Mouse (Mus musculus) adrenal gland, adult 2 months (tissue): ENCODE data around the gene Ncf4. TPM values are rescaled to one million over a fixed set of nuclear protein-coding genes. Genes with fewer than 3 reads are reported as not detected.
"Not testable (repeated sequence)": the region's sequence is repeated elsewhere in the genome, so short reads cannot be mapped to it uniquely, and the experiment has no call there.

ENCODE experiments used
- DNase-seq: peaks from one replicate; pipeline ENCODE4 v3.0.0; 2021
- polyA plus RNA-seq: library from polyadenylated mRNA; depleted of rRNA; stranded (reverse); fragments of >200 nt; gene quantifications from 2 replicates; pipeline ENCODE4 v1.2.3, GENCODE M21; 2012
- total RNA-seq, 2 experiments: library from RNA; stranded (reverse); gene quantifications; 2 replicates each; pipeline ENCODE4 v1.2.3; 2021

Gene Ncf4
- total and polyA plus RNA-seq, 3 experiments: 2.0 to 4.5 (median 2.9) TPM

DNA sequence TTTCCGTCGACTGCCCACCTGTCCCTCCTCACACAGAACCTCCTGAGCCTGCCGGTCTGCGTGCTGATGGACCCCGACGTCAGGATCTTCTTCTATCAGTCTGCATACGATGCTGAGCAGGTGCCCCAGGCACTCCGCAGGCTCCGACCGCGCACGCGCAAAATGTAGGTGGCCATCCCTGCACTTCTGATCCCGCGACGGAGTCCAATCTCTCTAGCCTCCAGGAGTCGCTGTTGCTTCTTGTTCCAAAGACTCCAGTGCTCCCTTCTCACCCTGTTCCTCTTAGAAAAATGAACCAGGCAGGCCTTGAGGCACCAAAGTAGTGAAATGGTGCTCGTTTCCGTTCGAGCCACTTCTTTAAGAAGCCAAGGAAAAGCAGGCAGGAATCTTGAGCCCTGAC is 10.2 kb downstream of the Ncf4 start:
- peak; percentile 45 for DNase-seq

DNA sequence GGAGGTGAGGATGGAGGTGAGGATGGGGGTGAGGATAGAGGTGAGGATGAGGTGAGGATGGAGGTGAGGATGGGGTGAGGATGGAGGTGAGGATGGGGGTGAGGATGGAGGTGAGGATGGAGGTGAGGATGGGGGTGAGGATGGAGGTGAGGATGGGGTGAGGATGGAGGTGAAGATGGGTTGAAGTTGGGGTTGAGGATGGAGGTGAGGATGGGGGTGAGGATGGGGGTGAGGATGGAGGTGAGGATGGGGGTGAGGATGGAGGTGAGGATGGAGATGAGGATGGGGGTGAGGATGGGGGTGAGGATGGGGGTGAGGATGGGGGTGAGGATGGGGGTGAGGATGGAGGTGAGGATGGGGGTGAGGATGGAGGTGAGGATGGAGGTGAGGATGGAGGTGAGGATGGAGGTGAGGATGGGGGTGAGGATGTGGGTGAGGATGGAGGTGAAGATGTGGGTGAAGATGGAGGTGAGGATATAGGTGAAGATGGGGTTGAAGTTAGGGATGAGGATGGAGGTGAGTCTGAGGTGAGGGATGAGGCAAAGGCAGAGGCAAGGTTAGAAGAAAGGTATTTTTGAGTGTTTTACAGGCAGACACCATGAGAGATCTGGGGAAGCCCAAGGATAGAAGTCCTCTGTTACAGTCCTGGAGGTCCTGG is 12.1 kb downstream of the Ncf4 start:
- DNase-seq: not testable (repeated sequence)

DNA sequence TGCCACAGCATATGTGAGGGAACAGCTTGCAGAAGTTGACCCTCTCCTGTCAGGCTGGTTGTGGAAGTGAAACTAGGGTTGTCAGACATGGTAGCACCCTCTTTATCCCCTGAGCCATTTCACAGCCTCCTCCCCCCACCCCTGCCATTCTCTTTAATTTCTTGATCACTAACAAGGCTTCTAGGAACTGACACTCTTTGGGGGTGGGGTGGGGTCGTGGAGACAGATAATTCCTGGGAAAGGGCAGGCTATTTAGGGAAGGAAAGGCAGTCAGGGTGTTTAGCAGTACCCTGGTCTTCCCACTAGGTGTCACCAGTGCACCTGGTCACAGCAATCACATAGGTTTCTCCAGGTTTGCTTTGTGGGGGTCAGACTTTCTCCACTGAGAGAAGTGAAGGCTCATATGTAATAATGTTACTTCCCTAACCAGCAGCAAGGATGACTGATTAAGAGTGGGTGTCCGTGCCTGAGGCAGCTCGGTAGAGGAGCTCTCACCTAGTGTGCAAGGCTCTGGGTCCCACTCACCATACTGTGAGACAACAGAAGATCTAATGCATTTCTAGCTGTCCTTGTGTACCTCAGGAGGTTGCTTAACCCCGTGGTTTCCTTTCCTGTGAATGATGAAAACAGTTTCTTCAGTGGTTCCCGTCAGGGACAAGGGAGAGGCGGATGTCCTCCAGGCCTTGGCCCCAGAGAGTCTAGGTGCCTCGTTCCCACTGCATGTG is 12.9 kb downstream of the Ncf4 start:
- peak; percentile 67 for DNase-seq

DNA sequence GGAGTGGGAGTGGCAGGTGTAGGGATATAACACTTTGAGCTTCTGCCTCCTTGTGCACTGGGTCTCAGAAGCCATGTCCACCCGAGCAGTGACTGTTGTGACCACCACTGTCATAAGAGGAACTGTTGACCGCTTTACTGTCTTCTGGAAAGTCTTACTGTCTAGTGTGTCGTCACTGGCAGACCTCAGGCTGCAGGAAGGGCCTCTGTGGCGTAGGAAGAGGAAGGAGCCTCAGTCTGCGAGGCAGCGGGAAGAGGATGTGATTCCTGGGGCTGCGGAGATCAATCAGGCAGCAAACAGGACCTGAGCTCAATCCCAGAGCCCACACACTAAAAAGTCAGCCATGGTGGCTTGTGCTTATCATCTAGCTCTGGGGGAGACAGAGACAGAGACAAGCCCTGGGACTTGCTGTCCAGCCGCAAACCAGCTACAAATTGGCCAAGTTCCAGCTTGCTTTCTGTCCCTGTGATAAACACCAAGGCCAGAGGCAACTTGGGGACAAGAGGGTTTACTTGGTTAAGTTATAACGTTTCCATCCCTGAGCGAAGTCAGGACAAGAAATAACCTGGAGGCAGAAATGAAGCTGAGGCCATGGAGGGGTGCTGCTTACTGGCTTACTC is 13.8 kb downstream of the Ncf4 start:
- DNase-seq: peak; percentile 44

DNA sequence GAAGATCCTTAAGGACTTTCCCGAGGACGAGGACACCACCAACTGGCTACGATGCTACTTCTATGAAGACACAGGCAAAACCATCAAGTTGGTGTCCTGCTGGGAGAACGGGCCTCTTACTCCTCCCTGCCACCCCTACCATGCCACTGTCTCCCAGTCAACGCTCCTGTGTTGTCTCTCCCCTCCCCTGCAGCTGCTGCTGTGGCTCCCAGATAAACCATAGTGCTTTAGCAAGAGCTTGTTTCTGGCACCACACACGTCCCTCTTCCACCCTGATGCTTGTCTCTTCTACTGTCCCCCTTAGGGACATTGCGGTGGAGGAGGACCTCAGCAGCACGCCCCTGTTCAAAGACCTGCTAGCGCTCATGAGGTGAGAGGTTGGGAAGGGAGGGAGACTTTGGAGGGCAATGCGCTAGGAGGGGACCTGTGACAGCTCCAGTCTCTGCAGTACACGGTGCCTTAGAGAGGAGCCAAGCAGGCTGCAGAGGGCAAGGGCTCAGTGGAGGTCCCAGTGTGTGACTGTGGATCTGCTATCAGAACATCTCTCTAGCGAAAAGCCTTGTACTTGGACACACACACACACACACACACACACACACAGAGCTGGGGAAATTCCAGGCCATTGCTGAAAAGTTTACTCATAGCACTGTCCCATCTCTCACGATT is 16.2 kb downstream of the Ncf4 start:
- no peak for DNase-seq

DNA sequence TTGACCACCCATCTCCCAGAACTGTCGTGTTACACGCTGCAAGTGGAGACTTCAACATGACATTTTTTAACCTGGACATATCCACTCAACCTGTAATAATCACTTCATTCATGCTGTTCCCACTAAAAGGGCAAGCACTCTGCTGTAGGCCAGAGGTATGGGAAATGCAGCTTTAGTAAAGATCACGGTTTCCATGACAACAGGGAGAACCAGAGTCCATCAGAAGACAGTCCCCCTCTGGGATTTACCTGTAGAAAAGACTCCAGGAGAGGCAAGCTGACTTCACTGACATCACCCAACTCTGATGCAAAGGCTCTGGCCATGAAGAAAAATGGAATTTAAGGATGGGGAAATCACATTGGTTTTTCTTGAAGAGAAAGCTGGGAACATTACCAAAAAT is 18.7 kb downstream of the Ncf4 start:
- no peak for DNase-seq

DNA sequence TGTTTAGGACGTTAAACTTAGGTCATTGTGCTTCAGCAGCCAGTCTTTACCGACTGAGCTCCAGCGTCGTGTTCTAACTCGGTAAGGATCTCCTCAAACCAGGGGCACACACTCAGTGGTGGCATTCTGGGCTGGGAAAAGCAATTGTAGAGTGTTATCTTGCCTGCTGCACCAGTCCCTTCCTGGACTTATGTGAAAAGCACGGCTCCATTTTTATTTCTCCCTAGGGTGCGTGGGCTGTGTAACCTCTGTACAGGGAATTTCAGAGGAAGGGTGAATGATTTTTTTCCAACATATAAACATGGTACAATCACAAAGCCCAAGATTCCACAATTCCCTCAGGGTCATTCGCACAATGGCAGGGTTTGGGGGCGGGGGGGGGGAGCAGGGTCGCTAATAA is 22.8 kb downstream of the Ncf4 start:
- no peak for DNase-seq

DNA sequence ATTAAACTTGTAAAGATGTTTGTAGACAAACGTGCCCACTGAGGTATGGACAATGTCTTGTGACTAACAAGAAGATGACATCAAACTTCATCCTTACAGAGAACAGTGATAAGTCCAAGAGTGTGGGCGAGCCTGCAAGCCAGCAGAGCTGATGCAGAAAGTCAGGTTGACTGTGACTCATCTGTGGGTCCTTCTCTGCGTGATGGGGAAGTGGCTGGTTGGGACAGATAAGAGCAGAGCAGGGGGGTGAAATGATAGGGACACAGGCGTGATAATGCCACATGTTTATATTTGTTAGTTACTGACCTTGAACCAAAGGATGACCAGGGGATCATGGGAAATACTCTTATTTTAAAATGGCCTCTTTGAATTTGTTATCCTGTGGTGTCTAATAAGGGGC is 23.3 kb downstream of the Ncf4 start:
- DNase-seq: no peak

DNA sequence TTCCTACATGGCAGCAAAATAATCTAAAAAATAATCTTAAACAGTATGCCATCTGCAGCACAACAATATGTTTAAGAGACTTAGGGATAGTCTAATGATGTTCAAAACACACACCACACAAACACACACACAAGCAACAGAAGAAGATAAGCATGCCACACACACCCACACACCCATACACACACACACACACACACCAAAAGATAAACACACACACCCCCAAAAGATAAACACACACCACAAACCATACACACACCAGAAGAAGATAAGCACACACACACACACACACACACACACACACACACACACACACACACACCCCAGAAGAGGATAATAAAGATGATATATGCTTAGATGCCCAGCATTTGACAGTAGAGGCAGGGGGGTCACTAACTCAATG is 26.6 kb downstream of the Ncf4 start:
- DNase-seq: no peak

DNA sequence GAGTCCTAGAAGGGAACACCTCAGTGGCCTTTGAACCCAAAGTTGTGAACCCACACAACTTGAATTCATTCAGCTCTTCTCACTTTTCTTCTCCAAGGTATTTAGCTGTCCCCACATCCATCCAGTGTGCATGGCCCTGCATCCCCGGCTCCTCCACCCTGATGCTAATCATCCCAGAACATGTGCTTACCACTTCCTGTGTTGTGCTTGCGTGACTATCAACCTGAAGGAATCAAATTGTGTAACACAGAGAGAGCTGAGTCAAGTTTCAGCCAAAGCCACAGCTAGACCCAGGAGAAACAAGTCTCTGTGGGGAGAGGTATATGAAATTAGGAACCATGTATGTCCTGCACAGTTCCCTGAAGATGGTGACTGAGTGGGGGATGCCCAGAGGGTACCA is 33.7 kb downstream of the Ncf4 start:
- no peak for DNase-seq

DNA sequence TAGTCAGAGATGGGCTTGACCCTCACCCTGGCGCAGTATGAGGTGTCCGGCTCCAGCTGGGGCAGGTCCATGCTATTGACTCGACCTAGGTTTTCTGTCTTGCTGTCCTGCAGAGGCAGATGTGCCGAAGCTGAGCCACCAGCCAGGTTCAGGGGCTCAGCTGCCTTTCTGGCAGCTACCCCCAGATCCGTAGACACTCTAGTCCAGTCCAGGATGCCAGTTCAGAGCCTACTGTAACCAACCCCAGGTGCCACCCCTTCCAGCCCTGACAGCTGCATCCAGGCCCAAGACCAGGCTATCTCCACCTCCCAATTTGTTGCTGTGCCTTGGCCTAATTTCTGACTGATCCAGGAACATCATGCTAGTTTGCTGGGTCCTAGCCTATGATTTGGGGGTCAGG is 43.3 kb downstream of the Ncf4 start:
- no peak for DNase-seq

DNA sequence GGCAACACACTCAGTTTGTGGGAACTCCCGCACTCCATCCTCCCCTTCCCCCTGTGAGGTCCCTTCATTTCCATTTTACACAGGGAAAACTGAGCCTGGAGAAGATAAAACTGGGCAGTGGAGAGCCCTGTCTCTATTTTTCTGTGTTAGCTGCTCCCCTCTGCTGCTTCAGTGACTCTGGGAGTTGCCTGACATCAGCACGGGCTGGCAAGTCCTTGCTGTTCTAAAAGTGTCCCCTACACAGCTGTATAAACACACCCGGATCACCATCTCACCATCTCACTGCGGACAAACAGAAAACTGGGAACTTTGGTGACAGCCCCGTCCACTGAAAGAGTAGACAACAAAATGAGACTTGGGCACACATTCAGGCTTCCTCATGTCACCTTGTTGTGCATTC is 45.2 kb downstream of the Ncf4 start:
- not testable (repeated sequence) for DNase-seq

DNA sequence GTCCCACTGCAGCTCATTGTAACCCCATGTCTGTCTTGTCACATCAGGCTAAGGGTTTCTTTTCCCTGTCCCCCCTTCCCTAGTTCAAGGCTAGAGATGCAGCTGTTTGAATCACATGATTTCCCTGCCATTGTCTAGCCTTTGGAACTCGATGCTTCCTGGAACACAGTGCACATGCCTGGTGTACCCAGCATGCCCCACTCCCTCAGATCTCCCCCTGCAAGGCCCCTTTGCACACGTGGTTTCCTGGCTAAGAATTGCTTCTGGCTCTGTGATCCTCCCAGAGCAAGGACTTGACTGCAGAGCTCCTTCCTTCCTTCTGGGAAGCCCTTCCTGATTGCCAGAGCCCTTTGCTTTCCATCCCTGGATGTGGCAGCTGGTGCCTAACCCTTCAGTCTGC is 48.6 kb downstream of the Ncf4 start:
- not testable (repeated sequence) for DNase-seq

DNA sequence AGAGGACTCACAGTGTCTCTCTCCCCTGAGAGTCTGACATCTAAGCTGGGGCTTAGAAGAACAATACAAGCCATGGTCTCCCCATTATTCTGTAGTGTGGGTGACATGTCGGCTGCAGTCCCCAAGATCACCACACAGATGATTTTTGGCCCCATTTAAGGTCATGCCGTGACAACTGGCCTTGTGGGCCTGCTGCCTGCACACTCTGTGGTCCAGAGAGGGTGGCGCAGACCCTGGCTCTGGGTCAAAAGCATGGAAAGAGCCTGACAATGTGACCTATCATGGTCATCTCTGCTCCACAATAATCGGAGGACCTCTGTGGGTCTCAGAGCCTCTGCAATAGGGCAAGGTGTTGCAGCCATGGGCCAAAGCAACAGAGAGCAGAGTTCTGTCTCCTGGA is 49.1 kb downstream of the Ncf4 start:
- DNase-seq: peak; percentile 61

DNA sequence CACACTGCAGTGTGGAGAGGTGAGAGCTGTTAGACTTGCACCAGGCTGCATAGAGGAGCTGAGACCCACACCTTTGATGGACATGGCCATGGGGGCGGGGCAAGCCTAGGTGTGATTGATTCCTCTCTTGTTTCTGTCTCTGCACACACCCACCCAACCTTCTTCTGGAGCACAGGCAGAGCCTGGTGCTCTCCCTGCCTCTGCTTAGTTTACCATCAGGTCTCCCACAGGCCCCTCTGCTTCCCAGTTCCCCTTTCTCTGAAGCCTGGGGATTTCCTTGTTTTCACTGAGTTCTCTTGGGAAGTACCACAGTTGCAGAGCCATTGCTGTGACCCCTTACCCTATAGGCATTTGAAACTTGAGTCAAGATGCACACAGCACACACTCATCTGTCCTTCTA is 54.0 kb downstream of the Ncf4 start:
- no peak for DNase-seq

DNA sequence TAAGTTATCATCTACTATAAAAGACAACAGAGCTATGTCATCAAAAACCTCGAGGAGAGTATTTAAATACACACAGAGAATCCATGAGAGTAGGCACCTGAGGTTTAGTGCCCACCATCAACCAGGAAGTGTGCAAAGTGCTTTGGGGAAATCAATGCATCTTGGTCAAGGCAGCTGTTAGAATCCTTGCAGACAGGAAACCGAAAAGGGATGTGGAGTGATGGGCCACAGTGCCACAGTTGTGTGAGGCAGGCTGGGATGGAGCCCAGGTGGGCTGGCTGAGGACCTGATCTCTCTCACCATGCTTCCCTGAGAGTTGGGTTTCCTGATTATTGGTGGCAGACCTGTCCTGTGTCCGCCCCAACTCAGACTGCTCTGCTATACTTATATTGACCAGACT is 55.0 kb downstream of the Ncf4 start:
- no peak for DNase-seq

DNA sequence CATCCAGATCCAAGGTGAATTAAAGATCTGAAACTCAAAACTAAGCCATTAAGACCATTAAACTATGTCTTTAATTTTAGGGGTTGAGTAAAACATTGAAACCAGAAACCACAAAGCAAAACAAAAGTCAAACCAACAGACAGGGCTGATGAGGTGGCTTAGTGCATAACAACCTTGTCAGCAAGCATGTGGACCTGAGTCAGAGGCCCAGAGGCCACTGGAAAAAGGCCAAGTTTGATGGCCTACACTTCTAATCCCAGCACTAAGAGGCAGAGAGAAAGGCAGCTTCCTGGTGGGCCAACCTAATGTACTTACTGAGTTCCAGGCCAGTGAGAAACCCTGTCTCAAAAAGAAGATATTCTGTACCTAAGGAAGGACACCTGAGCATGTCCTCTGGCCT is 56.2 kb downstream of the Ncf4 start:
- peak; percentile 58 for DNase-seq

DNA sequence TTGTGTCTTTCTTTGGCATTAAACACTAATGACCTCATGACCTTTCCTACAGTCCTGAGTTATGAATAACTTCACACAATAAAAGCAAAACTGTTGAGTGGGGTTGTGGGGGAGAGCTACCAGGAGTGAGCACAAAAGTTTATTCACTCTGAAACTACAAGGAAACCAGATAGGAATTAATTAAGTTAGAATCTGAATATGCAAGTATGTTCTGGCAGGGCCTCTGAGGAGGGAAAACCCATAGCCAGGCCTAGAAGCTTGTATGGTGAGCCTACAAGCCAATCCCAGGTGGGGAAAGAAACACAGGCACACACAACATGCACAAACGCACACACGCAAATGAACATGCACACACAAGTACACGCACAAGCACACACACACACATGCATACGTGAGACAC is 58.1 kb downstream of the Ncf4 start:
- no peak for DNase-seq

DNA sequence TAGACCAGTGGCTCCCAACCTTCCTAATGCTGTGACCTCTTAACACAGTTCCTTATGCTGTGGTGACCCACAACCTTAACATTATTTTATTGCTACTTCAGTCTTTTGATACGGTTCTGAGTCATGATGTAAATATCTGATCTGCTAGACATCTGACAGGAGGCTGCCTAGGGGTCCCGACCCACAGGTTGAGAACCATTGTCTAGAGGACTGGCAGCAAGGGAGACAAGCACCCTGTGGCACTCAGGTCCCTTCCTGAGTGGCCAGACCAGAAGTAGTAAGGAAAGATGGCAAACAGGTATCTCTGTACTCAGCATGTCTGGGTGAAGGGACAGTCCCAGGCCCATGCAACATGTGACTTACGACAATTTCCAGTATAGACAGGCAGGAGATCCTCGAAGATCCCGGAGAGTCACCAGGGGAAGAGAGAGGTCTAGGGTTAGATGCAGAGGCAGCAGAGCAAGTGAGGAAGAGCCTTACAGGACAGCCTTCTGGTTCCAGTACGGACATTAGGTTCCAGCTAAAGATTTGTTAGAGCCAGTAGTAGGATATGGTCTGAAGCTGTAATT is 59.1 kb downstream of the Ncf4 start:
- no peak for DNase-seq

DNA sequence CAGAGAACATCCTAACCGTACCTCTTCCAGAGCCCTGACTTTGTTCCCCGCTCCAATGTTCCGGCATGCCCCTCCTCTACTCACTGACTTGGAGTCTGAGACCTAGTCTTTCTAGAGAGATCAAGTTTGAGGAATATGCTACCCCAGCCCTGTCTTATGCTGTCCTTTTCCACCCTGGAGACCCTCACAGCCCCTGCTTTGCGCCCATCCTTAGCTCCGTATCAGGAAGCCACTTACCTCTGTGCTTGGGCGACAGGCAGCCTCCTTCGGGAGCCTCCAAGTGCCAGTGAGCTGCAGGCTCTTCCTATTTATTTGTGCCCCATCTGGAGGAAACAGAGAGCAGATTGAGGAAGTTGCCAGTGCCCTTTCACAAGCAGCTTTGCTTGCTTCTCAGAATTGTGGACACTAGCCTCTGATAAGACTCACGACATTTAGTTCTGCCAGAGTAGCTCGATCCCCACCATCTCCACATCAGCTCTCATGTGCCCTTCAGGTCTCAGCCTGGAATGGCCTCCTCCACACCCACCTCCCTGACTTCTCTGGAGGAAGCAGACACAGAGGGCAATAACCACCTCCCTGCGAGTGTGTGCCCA is 60.8 kb downstream of the Ncf4 start, which contains the start of gene Csf2rb2:
Gene Csf2rb2 (minus strand): TSS at position 381 of the 593 bp plus-strand sequence.
- DNase-seq: no peak

DNA sequence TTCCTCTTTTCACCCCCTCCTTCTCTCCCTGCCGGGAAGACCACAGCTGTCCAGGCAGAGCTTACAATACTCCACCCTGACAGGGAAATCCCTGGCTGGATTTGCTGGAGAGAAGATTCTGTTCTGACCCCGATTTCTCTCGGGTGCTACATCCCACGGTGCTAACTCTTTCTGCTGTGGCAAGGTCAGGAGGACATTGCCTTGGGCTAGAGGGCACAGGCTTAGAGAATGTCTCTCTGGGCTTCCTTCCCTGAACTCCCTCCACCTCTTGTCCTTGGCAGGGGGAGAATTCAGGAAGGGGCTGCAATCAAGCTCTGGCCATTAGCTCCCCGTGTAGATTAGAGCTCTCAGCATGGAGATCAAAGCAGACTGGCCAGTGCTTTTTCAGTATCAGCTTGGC is 65.3 kb downstream of the Ncf4 start:
- no peak for DNase-seq

DNA sequence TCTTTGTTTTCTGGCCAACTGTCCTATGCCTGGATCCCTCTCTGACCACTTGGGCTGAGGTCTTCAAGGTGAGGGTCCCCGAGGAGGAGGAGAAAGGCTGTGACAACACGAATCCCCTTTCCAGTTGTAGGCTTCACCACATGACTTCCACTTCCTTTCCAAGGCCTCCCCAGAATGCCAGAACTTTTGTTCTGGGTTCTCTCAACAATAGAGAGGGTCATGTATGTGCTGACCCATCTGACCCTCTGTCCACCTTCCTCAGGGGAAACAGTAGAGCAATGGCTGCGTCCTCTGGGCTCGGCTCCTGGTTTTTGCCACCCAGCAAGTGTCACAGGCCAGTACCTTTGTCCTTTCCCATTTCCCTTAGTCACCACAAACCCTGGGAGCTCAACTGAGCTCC is 66.4 kb downstream of the Ncf4 start:
- DNase-seq: no peak
